20 mouse cellular contexts compared by ENCODE assay signal in the genomic region with DNA sequence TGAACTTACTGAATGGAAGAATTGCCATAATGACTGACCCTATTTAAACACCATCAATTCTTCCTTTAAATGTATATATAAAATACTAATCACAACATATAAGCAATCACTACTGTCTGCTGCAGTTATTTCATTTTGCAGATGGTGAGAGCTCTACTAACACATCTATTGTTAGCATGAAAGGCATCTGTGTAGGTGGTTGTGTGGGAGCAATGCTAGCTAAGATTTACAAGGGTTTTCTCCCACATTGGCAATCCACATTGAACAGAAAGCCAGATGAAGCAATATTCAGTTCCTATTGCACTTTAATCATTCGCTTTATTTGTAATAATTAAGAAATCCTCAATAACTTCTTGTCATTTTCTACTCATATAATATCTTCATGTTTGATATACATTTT.
DNase-seq lines count a peak whose midpoint lies in the region; ATAC-seq lines count a peak whose summit lies in the region.
"Had no signal": no experiment of that assay in that cellular context is flagged by ENCODE, and none has a peak within 500 bp of the region (broad histone marks: within the 10 kb centered on the region; RNA-seq: fewer than 3 reads in every experiment).

No protein-coding gene starts in this region.

- 84% methylated on average over 1 of the region's 1 CpGs for WGBS in kidney, embryonic 16.5 days

- no peaks in the 10 kb centered on the region for H3K4me1 ChIP-seq in kidney, embryonic 16.5 days (ENCODE audit: insufficient read depth, low read length)
- H3K4me1 ChIP-seq: embryonic facial prominence, embryonic 10.5 days; forebrain, embryonic 13.5 days; heart, embryonic 15.5 days; hindbrain, embryonic 13.5 days had no signal

- H3K4me3 ChIP-seq in kidney, embryonic 16.5 days (ENCODE audit: low read length): no peak overlapping the region
- H3K4me3 ChIP-seq: embryonic facial prominence, embryonic 10.5 days; forebrain, embryonic 13.5 days; heart, adult 2 months; heart, embryonic 15.5 days; hindbrain, embryonic 13.5 days had no signal

- H3K9me3 ChIP-seq in kidney, embryonic 16.5 days (ENCODE audit: low read length): no peaks in the 10 kb centered on the region
- H3K9me3 ChIP-seq: embryonic facial prominence, embryonic 10.5 days; forebrain, embryonic 13.5 days; heart, embryonic 15.5 days; hindbrain, embryonic 13.5 days had no signal

- H3K36me3 ChIP-seq in kidney, embryonic 16.5 days (ENCODE audit: insufficient read depth, low read length): no peaks in the 10 kb centered on the region
- H3K36me3 ChIP-seq: embryonic facial prominence, embryonic 10.5 days; heart, embryonic 15.5 days; hindbrain, embryonic 13.5 days had no signal

- H3K4me2 ChIP-seq in kidney, embryonic 16.5 days (replicated peaks; ENCODE audit: low read depth, low read length): no peak overlapping the region
- H3K4me2 ChIP-seq: forebrain, embryonic 13.5 days; heart, embryonic 11.5 days; heart, embryonic 15.5 days; hindbrain, embryonic 13.5 days had no signal

- intact Hi-C loops in left cerebral cortex, postnatal 10 days (cut with DNase I): no loop called here

- DNase-seq in frontal cortex, adult 2 months (ENCODE audit: extremely low spot score in 1 of 2, low spot score in 1 of 2): peak; percentile 1 to 25
- DNase-seq in frontal cortex, postnatal 10 days (ENCODE audit: low spot score in 2 of 2): no peak
- peak; percentile 2 to 18 for DNase-seq in left cerebral cortex, adult 9 months (ENCODE audit: low spot score in 2 of 2)
- no peak for DNase-seq in left cerebral cortex, postnatal 10 days (ENCODE audit: extremely low spot score in 1 of 2, low spot score in 2 of 2)
- peak; percentile 63 for DNase-seq in brain, adult 2 months (ENCODE audit: low read depth, low spot score)
- peak; percentile 36 for DNase-seq in layer of hippocampus, adult 9-11 months
- DNase-seq: adrenal gland, postnatal 10 days; cerebellum, adult 11-12 months; cerebellum, adult 9-10 months; cerebellum, postnatal 36 days; forebrain, postnatal 0 days; gastrocnemius, postnatal 14 days; heart, adult 2 months; heart, postnatal 14 days had no signal

- H3K9ac ChIP-seq in kidney, embryonic 16.5 days (replicated peaks; ENCODE audit: low read length): no peak overlapping the region
- H3K9ac ChIP-seq: forebrain, embryonic 13.5 days; forebrain, postnatal 0 days; heart, embryonic 15.5 days; hindbrain, embryonic 13.5 days had no signal

- no peak for ATAC-seq in kidney, embryonic 16.5 days (ENCODE audit: low FRiP score, low TSS enrichment)
- ATAC-seq: forebrain, embryonic 13.5 days; forebrain, postnatal 0 days had no signal

- no peak overlapping the region for H3K27ac ChIP-seq in kidney, embryonic 16.5 days (ENCODE audit: low read length)
- H3K27ac ChIP-seq: embryonic facial prominence, embryonic 10.5 days; forebrain, embryonic 13.5 days; heart, adult 2 months; heart, embryonic 15.5 days; hindbrain, embryonic 13.5 days had no signal

- no peaks in the 10 kb centered on the region for H3K27me3 ChIP-seq in kidney, embryonic 16.5 days (ENCODE audit: insufficient read depth, low read length)
- H3K27me3 ChIP-seq: forebrain, embryonic 13.5 days; heart, embryonic 15.5 days; hindbrain, embryonic 13.5 days had no signal

Comparison
In these comparisons a context has a peak if more than half of its experiments do, and no peak if none do; other contexts are left out.
1. DNase-seq: peak in frontal cortex, adult 2 months (2 of 2), left cerebral cortex, adult 9 months (2 of 2), brain, adult 2 months (single experiment) and layer of hippocampus, adult 9-11 months (single experiment); none in frontal cortex, postnatal 10 days (0 of 2) and left cerebral cortex, postnatal 10 days (0 of 2).